Mouse (Mus musculus): ENCODE data around the gene Xrra1. TPM values are rescaled to one million over a fixed set of nuclear protein-coding genes. Genes with fewer than 3 reads are reported as not detected.

The Xrra1 gene
- total and polyA plus RNA-seq, 3 experiments, result 0.58 to 1.2 TPM; not detected in 1

DNA sequence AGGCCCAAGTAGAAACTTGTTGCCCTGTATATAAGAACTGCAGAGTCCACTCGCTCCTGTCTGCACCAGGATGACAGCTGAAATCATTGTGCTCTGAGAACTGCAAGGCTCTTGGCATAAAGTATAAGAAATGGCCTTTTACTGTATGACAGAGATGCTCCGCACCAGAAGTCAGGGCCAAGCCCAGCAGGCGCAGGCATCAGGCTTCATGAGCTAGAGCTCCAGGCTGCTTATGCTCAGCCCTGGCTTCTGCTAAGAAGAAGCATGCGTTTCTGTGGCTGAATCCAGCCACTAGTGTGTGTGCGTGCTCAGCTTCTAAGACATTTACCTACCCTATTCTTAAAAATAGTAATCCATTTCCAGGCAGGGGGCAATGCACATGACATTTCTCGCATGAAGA, 35.6 kb downstream of the Xrra1 start:
- Histone ChIP-seq H3K4me3 (ENCODE audit: control insufficient read depth in 1 of 2, insufficient read depth in 1 of 2, low read depth in 2 of 2, low read length in 2 of 2) (no peak overlapping the region), H3K27ac (ENCODE audit: control insufficient read depth, low read depth, low read length) (no peak overlapping the region), H3K4me1 (ENCODE audit: control insufficient read depth in 1 of 2, insufficient read depth in 2 of 2, low read length in 2 of 2) (peaks cover 6 to 23% of the 10 kb centered on the region in 2 experiments; a peak in 3 of 4 replicates), H3K9me3 (replicated peaks; ENCODE audit: insufficient read depth, low read length) (no peaks in the 10 kb centered on the region), H3K79me2 (ENCODE audit: control insufficient read depth, insufficient read depth, low read length, poor library complexity) (no peaks in the 10 kb centered on the region), H3K27me3 (ENCODE audit: control insufficient read depth in 1 of 2, insufficient read depth in 2 of 2, low read length in 2 of 2) (no peaks in the 10 kb centered on the region), H3K36me3 (ENCODE audit: control insufficient read depth in 1 of 2, insufficient read depth in 2 of 2, low read length in 2 of 2) (peaks cover 0 to 8% of the 10 kb centered on the region in 2 experiments; a peak in 2 of 4 replicates), H3K9ac (ENCODE audit: control insufficient read depth, low read depth, low read length, poor library complexity, severe bottlenecking) (no peak overlapping the region)
- no peak for DNase-seq (ENCODE audit: low read depth, low spot score)
- TF ChIP-seq CHD2 (IDR thresholded peaks at IDR 0.05; ENCODE audit: low read length), result no peak
- TF ChIP-seq MEF2A (IDR thresholded peaks at IDR 0.05; ENCODE audit: extremely low read depth, insufficient replicate concordance, low read depth, low read length, poor library complexity, severe bottlenecking), result no peak
- no peak for TF ChIP-seq CTCF (IDR thresholded peaks at IDR 0.05 in 2 of 3, conservative IDR thresholded peaks at IDR 0.05 in 1 of 3; ENCODE audit: control insufficient read depth in 1 of 3, insufficient read depth in 1 of 3, low read depth in 2 of 3, low read length in 3 of 3, poor library complexity in 1 of 3, severe bottlenecking in 1 of 3)
- no peak for TF ChIP-seq NRF1 (IDR thresholded peaks at IDR 0.05; ENCODE audit: insufficient read depth, low read depth, low read length, poor library complexity, severe bottlenecking)
- no peak for TF ChIP-seq GABPA (IDR thresholded peaks at IDR 0.05; ENCODE audit: low read depth, low read length)
- TF ChIP-seq ZNF384 (IDR thresholded peaks at IDR 0.05; ENCODE audit: low read depth, low read length), result no peak

DNA sequence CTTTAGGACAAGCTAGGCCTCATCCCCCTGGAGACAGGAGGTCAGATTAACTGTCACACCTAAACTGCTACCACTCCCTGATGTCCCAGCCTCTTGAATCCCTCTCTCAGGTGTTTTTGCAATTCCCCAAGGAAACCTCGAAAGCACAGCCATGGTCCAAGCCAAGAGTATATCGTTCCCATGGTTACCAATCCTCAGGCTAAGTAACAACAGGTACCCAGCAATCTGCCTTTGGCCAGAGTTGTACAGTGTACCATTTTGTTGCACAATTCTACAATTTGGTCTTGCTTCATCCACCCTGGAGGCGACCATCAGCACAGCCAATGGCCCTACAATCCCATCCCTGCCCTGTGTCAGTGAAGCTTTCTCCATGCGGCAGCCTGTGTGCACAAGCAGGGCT, 38.0 kb downstream of the Xrra1 start:
- H3K27me3 ChIP-seq (ENCODE audit: control insufficient read depth in 1 of 2, insufficient read depth in 2 of 2, low read length in 2 of 2), result no peaks in the 10 kb centered on the region
- H3K36me3 ChIP-seq (ENCODE audit: control insufficient read depth in 1 of 2, insufficient read depth in 2 of 2, low read length in 2 of 2), result peaks cover 0 to 6% of the 10 kb centered on the region in 2 experiments; a peak in 2 of 4 replicates
- no peak overlapping the region for H3K9ac ChIP-seq (ENCODE audit: control insufficient read depth, low read depth, low read length, poor library complexity, severe bottlenecking)
- H3K9me3 ChIP-seq (replicated peaks; ENCODE audit: insufficient read depth, low read length), result no peaks in the 10 kb centered on the region
- TF ChIP-seq ETS1 (IDR thresholded peaks at IDR 0.05; ENCODE audit: low read depth, low read length), result no peak
- TF ChIP-seq POLR2A (IDR thresholded peaks at IDR 0.05; ENCODE audit: control insufficient read depth in 1 of 2, insufficient read depth in 1 of 2, low read depth in 1 of 2, low read length in 2 of 2, poor library complexity in 1 of 2), result no peak
- no peak for TF ChIP-seq KAT2A (conservative IDR thresholded peaks at IDR 0.05; ENCODE audit: low read depth, low read length)
- no peak for TF ChIP-seq NELFE (IDR thresholded peaks at IDR 0.05; ENCODE audit: low read depth, low read length)
- TF ChIP-seq JUND (IDR thresholded peaks at IDR 0.05; ENCODE audit: low read depth, low read length), result no peak
- TF ChIP-seq MAZ (IDR thresholded peaks at IDR 0.05; ENCODE audit: low read depth, low read length), result no peak
- no peak for TF ChIP-seq SIN3A (IDR thresholded peaks at IDR 0.05; ENCODE audit: low read length)
- TF ChIP-seq EP300 (IDR thresholded peaks at IDR 0.05; ENCODE audit: low read depth in 1 of 2, low read length in 2 of 2), result no peak
- TF ChIP-seq TCF12 (IDR thresholded peaks at IDR 0.05; ENCODE audit: low read depth, low read length), result no peak
- no peak for TF ChIP-seq CHD1 (IDR thresholded peaks at IDR 0.05; ENCODE audit: low read depth, low read length)
- no peak for TF ChIP-seq HCFC1 (IDR thresholded peaks at IDR 0.05; ENCODE audit: low read depth, low read length)
- no peak for TF ChIP-seq MAX (IDR thresholded peaks at IDR 0.05; ENCODE audit: low read length)
- no peak for TF ChIP-seq MEF2A (IDR thresholded peaks at IDR 0.05; ENCODE audit: extremely low read depth, insufficient replicate concordance, low read depth, low read length, poor library complexity, severe bottlenecking)
- no peak overlapping the region for H3K27ac ChIP-seq (ENCODE audit: control insufficient read depth, low read depth, low read length)
- H3K4me3 ChIP-seq (ENCODE audit: control insufficient read depth in 1 of 2, insufficient read depth in 1 of 2, low read depth in 2 of 2, low read length in 2 of 2), result no peak overlapping the region
- no peak for DNase-seq (ENCODE audit: low read depth, low spot score)
- no peaks in the 10 kb centered on the region for H3K79me2 ChIP-seq (ENCODE audit: control insufficient read depth, insufficient read depth, low read length, poor library complexity)
- peaks cover 3 to 20% of the 10 kb centered on the region in 2 experiments; a peak in 3 of 4 replicates for H3K4me1 ChIP-seq (ENCODE audit: control insufficient read depth in 1 of 2, insufficient read depth in 2 of 2, low read length in 2 of 2)

Measured in MEL (cell line).